Mouse (Mus musculus): ENCODE data around the gene Sh2b3.

The Sh2b3 gene

DNA sequence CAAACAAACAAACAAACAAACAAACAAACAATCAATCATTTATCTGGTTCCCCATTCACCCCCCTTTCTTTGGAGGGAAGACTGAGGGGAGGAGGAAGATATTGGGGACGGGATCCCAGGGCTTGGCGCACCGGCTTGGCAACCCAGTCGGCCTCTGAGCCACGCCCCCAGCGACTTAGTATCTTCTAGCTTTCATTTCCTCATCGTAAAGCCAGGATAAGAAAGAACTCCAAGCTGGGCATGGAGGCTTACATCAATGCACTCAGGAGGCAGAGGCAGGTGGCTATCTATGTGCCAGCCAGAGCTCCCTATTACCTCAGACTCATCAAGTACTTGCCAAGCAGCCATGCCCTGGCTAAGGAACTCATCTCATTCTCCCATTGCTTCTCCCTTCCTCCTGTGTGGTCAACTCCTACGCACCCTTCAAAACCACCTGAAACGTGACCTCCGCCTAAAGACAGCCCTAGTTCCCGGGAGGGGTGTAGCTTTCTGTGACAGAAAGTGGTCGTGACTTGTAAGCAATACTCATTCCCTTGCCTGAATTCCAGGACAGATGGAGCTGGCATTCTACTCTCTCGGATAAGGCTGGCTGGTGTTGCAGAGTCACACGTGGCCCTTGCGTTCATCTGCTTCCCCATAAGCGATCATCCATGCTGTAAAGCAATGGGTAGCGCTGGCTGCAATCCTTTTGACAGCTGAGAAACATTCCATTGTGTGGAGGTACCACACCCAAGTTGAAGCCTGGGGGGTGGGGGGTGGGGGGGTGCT lies 5.9 kb upstream of the Sh2b3 start:
- peak in 1 of 2 experiments; percentile 61 for DNase-seq

DNA sequence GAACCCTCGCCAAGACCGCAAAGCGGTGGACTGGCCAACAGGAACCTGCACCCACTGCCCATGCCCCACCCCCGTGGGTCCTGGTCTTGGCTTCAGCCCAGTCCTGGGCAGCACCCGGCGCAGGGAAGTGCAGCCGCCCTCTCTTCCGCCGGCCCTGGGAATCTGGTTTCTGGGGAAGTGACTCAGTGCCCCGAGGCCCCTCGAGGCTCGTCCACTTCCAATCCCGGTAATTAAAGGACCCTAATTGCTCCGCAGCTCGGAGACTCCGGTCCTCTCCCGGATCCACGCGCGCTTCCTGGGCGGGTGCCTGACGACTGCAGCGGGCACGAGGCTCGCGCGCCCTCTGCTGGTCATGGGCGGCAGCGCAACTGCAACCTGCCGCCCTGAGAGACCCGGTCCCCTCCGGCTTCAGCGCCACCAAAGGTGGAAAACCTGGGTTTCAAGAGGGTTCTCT lies 5.2 kb upstream of the Sh2b3 start:
- DNase-seq, result peak; percentile 71 to 89

DNA sequence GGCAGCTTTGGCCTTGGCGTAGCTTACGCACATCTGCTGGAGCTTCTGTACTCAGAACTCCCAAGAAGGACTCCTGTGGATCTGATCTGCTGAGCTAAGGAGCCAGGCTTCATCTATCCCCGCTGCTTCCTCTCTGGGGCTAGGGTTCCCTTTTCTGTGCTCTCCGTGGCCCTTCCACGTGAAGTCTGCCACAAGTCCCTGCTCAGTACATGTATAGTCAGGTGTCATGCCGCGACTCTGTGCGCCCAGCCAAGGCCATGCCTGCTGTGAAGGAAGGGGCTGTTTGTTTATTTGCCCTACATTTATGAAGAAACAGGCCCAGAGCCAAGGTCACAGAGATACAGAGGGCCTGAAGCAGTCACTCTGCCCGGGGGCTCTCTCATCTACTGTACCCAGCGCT lies 4.5 kb upstream of the Sh2b3 start:
- peak in 1 of 2 experiments; percentile 21 for DNase-seq

DNA sequence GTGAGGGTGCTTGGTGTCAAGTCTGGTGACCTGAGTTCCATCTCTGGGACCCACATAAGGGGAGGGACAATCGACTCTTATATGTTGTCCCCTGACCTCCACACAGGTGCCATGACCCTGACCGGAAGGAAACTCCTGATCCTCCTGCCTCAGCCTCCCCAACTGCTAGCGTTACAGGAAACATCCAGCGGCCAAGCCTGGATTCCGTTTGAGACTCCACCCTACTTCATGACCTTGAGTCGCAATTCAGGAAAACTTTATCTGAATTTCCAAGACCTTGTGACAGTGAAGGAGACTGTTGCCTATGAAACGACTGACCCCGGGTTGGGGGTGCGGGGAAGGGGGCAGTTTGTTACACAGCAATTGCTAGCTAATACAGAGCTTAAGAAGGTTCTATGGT lies 4.1 kb upstream of the Sh2b3 start:
- no peak for DNase-seq

DNA sequence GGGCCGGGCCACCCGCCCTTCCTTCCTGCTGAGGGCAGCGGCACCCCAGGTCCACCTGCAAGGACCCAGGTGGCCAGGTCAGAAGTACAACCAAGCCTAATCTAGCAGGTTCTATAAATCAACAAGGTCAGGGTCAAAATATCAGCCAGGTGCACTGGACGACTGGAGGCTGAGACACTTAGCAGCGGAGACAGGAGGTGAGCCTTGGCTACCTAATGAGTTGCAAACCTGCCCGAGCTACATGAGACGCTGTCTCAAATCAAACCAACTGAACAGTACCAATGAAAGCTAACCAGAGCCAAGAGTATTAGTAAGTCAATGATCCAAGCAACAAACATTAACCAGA lies 1.7 kb upstream of the Sh2b3 start:
- no peak for DNase-seq

DNA sequence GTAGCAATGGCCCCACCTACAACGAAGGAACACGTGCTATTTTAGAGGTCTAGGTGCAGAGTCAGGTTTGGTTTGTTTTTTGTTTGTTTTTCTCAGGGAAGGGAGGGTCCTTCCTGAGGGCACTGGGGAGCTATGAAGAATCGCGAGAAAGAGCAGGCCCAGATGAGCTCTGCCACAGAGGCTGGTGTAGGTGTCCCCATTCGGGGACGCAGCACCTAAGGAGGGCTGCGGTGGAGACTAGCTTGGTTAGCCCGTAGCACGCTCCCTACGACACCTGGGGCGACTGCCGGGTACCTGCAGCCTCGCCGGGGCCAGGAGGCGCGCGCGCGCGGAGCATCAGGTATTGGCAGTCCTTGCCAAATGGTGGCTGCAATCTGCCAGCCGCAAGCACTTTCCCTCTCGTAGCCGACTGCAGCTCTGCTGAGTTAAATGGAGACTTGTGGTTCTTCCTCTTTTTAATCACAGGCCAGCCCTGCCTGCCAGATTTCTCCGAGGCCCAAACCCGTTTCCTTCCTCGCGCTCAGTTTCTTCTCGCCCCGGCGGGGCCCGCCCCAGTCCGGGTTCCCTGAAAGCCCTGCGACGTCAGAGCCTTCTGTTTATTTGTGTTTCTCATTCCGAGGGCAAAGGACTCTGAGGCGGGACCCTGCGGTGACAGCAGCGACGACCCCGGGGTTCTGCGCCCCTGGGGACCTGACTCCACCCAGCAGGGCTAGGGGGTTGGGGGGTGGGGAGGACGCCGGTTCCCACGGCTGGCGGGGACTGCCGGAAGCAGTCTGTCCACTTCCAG lies 1.1 kb upstream of the Sh2b3 start:
- peak; percentile 78 to 79 for DNase-seq

DNA sequence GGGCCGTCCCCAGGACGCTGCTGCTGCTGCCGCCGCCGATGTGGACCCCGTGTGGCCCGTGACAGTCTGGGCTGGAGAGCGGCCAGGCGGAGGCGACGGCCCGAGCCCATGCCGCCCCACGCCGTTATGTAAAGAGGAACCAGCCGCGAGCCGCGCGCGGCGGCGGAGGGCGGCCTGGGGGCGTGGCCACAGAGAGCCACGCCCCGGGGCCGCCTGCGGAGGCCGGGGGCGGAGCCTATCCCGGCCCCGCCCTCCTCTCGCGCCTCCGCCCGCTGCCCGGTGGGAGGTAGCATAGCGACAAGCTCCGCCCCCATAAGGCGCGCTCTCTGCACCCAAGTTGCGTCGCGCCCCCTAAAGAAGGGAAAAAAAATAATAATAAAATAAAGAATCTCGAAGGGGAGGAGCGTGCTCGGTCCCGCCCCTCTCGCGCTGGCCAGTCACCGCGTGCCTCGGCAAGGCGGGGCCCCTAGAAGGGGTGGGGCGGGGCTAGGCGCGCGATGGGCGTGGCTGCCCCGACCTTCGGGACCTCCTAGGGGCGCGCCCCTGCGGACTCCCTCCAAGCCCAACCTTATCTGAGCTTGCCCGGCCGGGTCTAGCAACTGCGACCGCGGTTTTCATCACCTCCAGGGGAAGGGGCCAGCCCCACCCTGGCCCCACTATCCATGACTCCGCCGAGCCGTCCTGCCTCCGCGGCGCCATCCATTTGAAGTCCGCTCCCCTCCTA lies 592 bp downstream of the Sh2b3 start:
- DNase-seq, result peak; percentile 96 to 97

DNA sequence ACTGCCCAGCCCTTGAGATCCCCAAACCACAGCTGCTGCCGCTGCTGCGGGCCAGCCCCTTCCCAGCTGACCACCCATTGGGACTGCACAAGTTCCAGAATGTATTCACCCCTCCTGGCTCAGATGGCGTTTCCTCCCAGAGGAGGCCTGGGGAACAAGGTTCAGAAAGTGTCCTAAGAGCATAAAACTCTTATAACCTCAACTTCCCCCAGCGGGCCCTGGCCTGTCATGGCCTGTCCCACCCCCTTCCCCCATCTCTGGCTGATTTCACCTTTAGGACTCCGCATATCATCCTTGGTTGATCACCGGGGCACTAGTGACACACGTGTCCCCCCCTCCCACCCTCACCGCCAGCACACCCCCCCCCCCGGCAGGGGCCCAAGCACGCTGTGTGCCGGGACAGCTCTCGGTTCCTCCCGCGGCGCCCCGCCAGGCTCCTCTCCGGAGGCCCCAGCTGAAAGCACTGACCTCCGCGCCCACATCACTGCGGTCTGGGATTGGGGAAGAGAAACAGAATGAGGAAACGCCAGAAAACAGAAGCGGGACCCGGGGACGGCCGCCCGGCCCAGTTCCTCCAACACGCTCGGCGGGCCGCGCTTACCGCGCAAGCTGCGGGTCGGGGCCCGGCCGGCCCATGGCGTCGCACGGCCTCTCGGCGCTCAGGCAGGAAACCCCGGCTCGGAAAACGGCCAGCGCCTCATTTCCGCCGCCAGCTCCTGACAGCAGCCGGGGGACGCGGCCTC lies 1.3 kb downstream of the Sh2b3 start:
- peak; percentile 80 to 89 for DNase-seq

DNA sequence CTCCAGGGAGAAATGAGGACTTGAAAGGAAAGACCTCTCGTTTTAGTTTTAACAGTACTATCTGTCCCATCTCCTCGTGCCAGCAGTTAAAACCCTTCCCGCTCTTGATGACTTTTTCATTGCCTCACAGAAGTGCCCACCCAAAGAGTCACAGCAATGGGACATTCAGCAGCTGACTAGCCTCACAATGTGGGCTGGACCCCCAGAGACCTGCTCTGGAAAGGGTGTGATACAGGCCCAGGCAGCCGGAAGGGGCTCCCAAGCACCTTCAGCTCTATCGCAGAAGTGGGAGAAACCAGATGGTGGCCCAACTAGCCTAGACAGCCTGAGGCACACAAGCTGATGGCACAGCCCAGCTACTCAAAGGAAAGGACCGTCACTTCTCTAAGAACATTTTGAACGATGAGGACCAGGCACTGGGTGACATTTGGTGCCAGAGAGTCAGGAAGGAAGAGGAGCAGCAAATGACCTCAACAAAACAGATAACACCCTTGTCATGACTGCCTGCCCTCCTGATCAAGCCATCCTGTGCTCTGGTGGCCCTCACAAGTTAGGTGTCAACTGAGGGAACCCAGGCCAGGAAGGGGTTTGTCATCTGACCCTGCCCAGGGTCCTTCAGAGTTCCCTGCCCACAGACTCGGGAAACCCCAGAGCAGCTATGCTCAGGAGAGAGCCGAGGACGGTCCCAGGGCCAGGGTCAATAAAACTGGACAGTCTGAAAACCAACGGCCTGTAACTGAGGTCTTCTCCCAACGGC lies 2.3 kb downstream of the Sh2b3 start:
- peak in 1 of 2 experiments; percentile 36 for DNase-seq

DNA sequence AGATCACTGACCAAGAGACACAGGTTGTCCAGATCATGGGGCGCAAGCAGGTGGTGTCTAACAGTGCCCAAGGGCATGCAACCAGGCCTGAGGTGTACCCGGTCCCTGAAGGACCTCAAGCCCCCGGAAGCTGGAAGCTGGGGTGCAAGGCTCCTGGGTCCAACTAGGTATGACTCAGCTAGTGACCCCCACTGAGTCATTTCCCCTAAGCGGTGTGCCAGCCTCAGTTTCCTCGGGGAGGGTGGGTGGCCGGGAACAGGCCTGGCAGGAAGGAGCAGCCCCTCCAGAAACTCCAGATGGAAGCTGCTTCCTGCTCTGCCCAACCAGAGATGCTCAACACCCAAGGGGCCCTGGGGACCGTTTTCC lies 3.2 kb downstream of the Sh2b3 start:
- DNase-seq, result no peak

DNA sequence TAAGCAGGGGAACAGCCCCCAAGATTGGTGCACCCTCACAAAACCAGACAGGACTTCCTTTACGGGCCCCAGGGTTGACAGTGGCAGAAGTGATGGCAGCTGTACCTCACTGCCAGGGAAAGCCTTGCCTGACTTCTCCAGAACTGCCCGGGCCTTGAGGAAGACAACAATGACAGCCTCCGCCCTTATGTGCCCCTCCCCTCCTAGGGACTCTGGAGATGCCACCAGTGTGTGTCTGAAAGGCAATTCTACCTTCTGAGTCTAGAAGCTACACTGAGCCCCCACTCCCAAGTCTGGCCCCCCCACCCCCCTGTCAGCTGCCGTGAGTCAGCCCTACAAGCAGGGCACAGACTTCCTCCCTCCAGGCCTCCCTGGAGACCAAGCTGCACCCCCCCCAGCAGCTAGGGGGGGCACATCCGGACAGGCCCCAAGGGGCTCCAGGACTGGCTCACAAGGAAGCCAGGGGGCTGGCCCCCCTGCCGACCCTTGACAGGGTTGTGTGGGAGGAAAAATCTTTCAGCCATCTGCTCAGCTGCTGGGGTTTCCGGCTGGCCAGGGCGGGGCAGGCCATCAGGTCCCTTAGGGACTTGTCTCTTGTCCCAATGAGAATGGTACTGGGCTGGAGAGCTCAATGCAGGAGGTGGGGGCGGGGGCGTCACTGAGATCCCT lies 3.7 kb downstream of the Sh2b3 start:
- peak; percentile 92 to 96 for DNase-seq

DNA sequence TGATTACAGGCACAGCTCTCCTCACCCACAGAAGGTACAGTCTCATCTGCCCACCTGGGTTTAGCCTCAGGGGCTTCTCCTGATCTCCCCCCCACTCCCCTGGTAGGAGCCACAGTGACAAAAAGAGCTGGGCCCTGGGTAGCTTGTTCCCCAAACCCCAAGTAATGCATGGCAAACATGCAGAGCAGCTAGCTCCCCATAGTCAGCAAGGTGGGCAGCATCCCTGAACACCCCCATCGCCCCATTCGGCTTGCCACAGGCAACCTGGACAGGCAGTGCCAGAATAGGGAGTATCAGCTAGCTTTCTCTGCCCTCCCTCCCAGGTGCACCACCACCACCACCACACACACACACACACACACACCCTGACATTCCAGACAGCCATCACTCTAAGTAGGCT lies 4.3 kb downstream of the Sh2b3 start:
- DNase-seq, result no peak

DNA sequence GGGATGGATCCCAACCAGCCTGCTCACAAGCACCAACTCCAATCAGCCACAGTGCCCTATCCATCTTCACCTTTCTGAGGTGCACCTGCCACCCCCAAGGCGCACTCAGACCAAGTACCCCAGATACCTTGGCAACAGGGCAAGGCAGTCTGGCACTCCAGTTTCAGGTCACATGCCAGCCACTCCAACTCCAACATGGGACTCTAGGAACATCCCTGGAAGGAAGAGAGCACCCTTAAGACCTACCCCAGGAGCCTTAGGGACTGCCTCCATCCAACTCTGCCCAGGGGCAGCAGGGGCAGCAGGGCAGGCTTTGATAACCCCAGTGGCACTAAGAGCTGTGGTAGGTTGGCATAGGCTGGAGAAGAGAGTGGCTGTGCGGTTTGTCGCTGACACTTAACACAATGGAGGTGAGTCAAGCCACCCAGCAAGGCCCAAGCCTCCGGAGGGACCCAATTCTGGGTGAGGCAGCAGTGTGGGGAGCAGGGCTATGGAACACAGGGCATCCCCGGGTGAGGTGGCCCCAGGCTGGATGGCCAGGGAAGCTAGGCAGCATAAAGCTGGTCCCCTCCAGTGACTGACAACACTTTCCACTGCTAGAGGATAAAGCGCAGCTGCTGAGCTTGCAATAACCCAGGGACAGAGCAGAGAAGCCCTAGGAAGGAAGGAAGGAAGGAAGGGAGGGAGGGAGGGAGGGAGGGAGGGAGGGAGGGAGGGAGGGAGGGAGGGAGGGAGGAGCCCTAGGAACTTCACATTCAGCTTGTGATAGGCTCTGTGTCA lies 4.9 kb downstream of the Sh2b3 start:
- peak in 1 of 2 experiments; percentile 18 for DNase-seq

DNA sequence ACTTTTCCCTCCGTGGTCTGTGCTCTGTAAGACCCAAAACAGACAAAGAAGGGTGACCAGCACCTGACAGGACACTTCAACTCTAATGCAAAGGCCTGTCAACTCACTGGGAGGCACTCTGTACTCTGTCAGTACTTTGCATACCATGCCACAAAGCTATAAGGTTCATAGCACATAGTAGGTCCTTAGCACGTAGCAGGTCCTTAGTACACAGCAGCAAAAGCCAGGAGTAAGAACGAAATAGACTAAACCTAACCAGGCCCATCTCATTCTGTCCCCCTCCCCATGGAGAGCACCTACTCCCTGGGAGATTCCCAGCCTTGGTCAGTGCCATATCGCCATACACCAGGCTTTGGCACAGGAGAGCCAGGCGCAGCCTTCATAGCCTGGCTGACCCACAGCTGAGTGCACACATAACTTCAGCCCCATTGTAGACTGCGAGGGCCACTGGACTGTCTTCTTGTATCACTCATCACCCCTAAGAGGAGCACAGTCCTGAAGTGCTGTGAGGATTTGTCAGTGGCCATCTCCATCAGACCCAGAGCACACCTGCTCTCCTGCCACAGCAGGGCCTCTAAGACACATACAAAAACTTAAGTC lies 6.3 kb downstream of the Sh2b3 start:
- DNase-seq, result no peak

DNA sequence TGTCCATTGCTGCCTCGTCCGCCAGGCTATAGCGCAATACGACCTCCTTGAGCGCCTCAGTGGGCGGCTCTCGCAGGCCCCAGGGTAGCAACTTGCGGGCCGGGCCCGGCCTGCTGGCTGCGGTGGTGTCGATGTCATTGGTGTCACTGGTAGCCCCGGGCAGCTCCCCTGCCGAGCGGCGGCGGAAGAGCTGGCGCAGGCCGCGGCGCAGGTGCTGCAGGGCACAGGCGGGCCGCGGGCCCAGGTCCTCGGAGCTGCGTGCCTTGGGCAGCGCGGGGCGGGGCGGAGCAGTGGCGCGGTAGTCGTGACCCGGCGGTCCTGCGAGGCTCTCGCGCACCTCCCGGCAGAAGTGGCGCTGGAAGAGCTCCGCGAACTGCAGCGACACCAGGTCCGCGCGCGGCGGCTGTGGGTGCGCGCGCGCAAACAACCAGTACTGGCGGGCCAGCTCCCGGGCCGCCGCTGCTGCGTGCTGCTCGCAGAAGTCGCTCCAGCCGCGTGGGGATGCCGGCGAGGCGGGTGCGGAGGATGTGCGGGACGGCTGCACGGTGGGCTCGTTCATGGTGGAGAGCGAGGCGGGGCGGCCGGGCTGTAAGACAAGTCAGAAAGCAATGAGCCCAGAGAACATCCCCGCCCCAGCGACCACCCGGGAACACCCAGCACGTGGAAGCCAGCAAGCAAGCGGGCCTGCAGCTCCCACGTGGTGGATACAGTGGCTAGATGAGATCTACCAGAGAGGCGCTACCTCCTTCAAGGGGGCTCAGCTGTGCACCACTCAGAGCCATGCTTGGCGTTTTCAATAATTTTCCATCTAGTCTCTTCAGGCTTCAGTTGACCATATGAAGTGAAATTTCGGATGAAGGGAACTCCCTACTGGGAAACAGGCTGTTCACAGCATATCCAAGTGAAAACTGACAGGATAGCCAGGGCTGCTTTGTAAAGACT lies 8.7 kb downstream of the Sh2b3 start:
- peak in 1 of 2 experiments; percentile 13 for DNase-seq

DNA sequence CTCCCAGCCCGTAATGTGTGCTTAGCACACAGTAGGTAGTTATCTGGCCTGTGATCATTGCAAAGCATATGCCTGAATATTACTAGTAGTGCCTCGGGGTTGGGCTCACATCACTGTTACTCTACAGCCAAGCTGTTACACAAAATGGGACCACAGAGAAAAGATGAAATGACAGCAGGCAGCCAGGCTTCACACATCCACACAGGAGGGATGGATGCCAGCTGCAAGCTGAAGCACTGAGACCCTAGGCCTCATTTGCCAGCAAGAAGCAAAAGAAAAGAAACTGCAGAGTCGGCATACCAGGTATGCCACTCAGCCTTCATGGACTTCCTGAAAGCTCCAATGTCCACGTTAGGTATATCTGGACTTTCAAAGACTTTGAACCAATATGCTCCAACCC lies 9.6 kb downstream of the Sh2b3 start:
- DNase-seq, result no peak

DNA sequence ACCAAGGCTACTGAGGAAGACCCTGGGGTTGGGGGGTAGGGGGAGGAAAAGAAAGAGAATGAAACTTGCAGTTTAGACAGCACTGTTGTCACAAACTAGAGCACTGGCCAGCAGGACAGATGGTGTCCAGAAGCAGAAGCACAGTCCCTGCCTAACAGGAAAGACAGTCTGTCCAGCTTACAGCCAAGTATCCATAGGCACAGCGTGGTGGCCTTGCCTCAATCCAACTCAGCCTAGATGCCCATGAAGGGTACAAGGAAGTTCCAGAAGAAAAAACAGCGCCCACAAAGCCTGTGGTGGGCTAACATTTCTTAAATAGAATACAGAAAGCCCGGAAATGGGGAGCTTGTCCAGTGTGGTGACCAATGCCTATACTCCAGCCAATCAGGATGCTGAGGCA lies 11.8 kb downstream of the Sh2b3 start:
- no peak for DNase-seq

DNA sequence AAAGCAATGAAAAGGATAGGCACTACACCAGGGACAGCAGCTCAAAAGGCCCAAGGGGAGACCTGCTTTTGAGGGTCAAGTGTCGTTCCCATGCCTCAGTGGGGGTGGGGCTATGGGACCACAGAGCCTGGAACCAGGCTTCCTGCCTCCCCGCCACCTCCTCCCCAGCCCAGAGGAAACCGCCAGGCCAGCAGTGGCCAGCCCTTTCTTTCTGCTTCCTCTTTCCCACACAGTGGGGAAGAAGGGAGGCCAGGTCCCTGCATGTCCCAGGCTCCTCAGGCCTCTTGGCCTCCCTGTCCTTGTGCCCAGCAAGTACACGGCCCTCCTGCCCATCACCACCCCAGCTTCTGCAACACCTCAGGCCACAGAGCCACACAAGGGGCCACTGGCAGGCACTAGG lies 13.3 kb downstream of the Sh2b3 start:
- peak in 1 of 2 experiments; percentile 52 for DNase-seq

DNA sequence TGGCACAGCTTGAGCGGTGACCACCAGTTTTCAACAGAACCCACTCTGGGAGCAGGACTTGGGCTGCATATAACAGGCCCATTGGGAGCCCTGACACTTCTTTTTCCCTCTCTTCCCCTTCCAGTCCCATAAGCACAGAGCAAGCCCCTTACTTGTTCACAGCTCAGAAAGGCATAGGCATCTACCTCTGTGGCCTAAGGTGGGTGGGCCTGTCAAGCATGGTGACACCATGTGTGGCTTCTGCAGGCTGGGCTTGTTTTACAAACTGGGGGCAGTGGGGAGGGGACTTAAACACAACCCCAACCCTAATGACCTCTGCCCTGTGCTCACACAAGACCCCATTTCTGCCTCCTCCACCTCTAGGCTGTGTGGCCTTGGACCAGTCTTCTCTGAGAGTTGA lies 13.8 kb downstream of the Sh2b3 start:
- DNase-seq, result no peak

All from spleen, adult 18-20 months (tissue).